Mouse (Mus musculus) naive thymus-derived CD4-positive, alpha-beta T cell, adult 5 months (primary cell): ENCODE results near the gene Zbtb2. TPM values are rescaled to one million over a fixed set of nuclear protein-coding genes. Genes with fewer than 3 reads are reported as not detected.

Experiments used
- polyA plus RNA-seq: library from polyadenylated mRNA; unstranded; fragments of 100-300 nt; shearing (Covaris generic); gene quantifications from one replicate; pipeline ENCODE4 v1.2.1, GENCODE M21; 2017

The Zbtb2 gene
- 53.1 TPM for polyA plus RNA-seq

GRCm38 (mm10) chr10:4387701-4388383 lies at the start of gene Zbtb2:
TSS of gene Zbtb2 (minus strand) at chr10:4388108.

GRCm38 (mm10) chr10:4432123-4432931 lies 44.4 kb upstream of the Zbtb2 start, which contains the start of the genes Rmnd1 and Armt1:
TSS of gene Rmnd1 (minus strand) at chr10:4432388.
TSS of gene Armt1 (plus strand) at chr10:4432467.

Other genes starting within 250 kb of the Zbtb2 start
- gene Akap12, start 121.7 kb downstream of the Zbtb2 start, polyA plus RNA-seq = 3.4 TPM
- gene Rmnd1, start 44.3 kb upstream of the Zbtb2 start, polyA plus RNA-seq = 55.6 TPM
- 12.6 TPM for gene Armt1, start 44.4 kb upstream of the Zbtb2 start, polyA plus RNA-seq
- gene Ccdc170, start 94.4 kb upstream of the Zbtb2 start, polyA plus RNA-seq = 0.19 TPM
- 1.9 TPM for gene Esr1, start 223.5 kb upstream of the Zbtb2 start, polyA plus RNA-seq